Mouse (Mus musculus) erythroblast, embryonic 14.5 days (primary cell): ENCODE results near the gene Lysmd2.

Experiments
- GATA1 ChIP-seq: IDR thresholded peaks from 2 replicates; pipeline ENCODE4 v1.6.1; 2012; ENCODE audit warnings: low read length, inconsistent platforms, mixed read lengths
- TAL1 ChIP-seq: IDR thresholded peaks from 3 replicates; pipeline ENCODE4 v1.6.1; 2012; ENCODE audit warnings: low read length, inconsistent platforms, mixed read lengths

DNA sequence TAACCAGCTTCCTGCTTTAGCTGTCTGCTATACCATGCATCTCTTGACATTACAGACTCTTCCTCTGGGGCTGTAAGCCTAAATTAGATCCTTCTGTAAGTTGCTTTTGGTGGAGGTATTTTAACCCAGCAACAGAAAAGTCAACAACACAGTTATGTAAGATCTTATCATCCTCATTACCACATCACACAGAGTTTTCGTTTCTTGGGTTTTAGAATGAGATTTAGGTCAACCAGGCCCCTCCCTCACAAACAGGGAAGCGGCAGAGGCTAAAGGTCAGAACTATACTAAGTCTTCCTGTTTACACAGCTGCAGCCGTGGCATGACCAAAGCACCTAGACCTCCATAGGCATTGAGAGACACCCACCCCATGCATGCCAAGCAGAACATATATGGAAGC, 19.9 kb downstream of the Lysmd2 start:
- TF ChIP-seq GATA1, result no peak
- no peak for TF ChIP-seq TAL1
